Mouse (Mus musculus) hindbrain, embryonic 16.5 days (tissue): ENCODE data around the gene Ccdc152. TPM values are rescaled to one million over a fixed set of nuclear protein-coding genes. Genes with fewer than 3 reads are reported as not detected.
"Not testable (repeated sequence)": the region's sequence is repeated elsewhere in the genome, so short reads cannot be mapped to it uniquely, and the experiment has no call there.

Experiments used
- ATAC-seq: fragments of 200-750 bp; cut with Nextera tagmentation; 2 replicates; pipeline ENCODE4 v1.8.0; 2017; ENCODE audit warnings: moderate TSS enrichment, moderate library complexity
- H3K27ac ChIP-seq: fragments of 300-500 bp; sonication (generic); 2 replicates; pipeline ENCODE4 v1.5.1; 2014; ENCODE audit warnings: low read depth, mild to moderate bottlenecking, control low read depth, low read length, moderate library complexity
- H3K27me3 ChIP-seq: fragments of 300-500 bp; sonication (generic); replicated peaks from 2 replicates; pipeline ENCODE4 v1.6.1; 2014; ENCODE audit warnings: low read length; ENCODE audit not compliant: control insufficient read depth, insufficient read depth
- H3K36me3 ChIP-seq: fragments of 300-500 bp; sonication (generic); 2 replicates; pipeline ENCODE4 v1.6.1; 2014; ENCODE audit warnings: mild to moderate bottlenecking, low read length, moderate library complexity, mixed read lengths; ENCODE audit not compliant: control insufficient read depth, insufficient read depth
- H3K4me1 ChIP-seq: fragments of 300-500 bp; sonication (generic); 2 replicates; pipeline ENCODE4 v1.6.1; 2014; ENCODE audit warnings: low read depth, low read length; ENCODE audit not compliant: control insufficient read depth, insufficient read depth
- H3K4me2 ChIP-seq: fragments of 300-500 bp; sonication (generic); 2 replicates; pipeline ENCODE4 v1.6.1; 2014; ENCODE audit warnings: mild to moderate bottlenecking, low read length, control low read depth, moderate library complexity
- H3K4me3 ChIP-seq: fragments of 300-500 bp; sonication (generic); 2 replicates; pipeline ENCODE4 v1.5.1; 2014; ENCODE audit warnings: mild to moderate bottlenecking, low read length, control low read depth, moderate library complexity
- H3K9ac ChIP-seq: fragments of 300-500 bp; sonication (generic); 2 replicates; pipeline ENCODE4 v1.6.1; 2014; ENCODE audit warnings: low read depth, mild to moderate bottlenecking, control low read depth, low read length, moderate library complexity
- H3K9me3 ChIP-seq: fragments of 300-500 bp; sonication (generic); 2 replicates; pipeline ENCODE4 v1.6.1; 2014; ENCODE audit warnings: mild to moderate bottlenecking, low read length, moderate library complexity; ENCODE audit not compliant: control insufficient read depth
- WGBS: fragments of 180-500 bp; shearing (Covaris S2); extraction: QIAGEN DNeasy Blood & Tissue Kit; methylation state at CpG from one replicate; pipeline ENCODE4 v1.1.7; 2014; 5-methylcytosine and 5-hydroxymethylcytosine counted together
- polyA plus RNA-seq: library from polyadenylated mRNA; unstranded; fragments of >200 nt; fragmentation: Nextera tagmentation; extraction: Ambion mirVana; gene quantifications from 2 replicates; pipeline ENCODE4 v1.2.1, GENCODE M21; 2015

Gene Ccdc152
- polyA plus RNA-seq, 1 experiment from 2014 or later = 0.25 TPM

- not testable (repeated sequence) for H3K4me3 ChIP-seq, H3K4me1 ChIP-seq, H3K27ac ChIP-seq, H3K36me3 ChIP-seq, ATAC-seq, H3K27me3 ChIP-seq, H3K9me3 ChIP-seq, H3K9ac ChIP-seq, H3K4me2 ChIP-seq
- 93% methylated on average over 10 of the region's 10 CpGs for WGBS
Observed at GRCm38 (mm10) chr15:3245036-3245435, 58.3 kb downstream of the Ccdc152 start.

GRCm38 (mm10) chr15:3237963-3238362 lies 65.4 kb downstream of the Ccdc152 start:
- no peaks in the 10 kb centered on the region for H3K9me3 ChIP-seq
- ATAC-seq = peak; percentile 70
- peak overlapping the region; percentile 23; the same call in 1 of the 2 replicates for H3K27ac ChIP-seq
- WGBS = 59% methylated on average over 1 of the region's 1 CpGs
- no peaks in the 10 kb centered on the region for H3K4me1 ChIP-seq
- no peaks in the 10 kb centered on the region for H3K27me3 ChIP-seq
- H3K9ac ChIP-seq = no peak overlapping the region
- H3K36me3 ChIP-seq = no peaks in the 10 kb centered on the region
- no peak overlapping the region for H3K4me2 ChIP-seq
- no peak overlapping the region for H3K4me3 ChIP-seq

GRCm38 (mm10) chr15:3236338-3236737 lies 67.0 kb downstream of the Ccdc152 start:
- ATAC-seq = no peak
- Histone ChIP-seq H3K9me3 (no peaks in the 10 kb centered on the region), H3K36me3 (no peaks in the 10 kb centered on the region), H3K27me3 (no peaks in the 10 kb centered on the region), H3K4me3 (no peak overlapping the region), H3K4me2 (no peak overlapping the region), H3K4me1 (no peaks in the 10 kb centered on the region), H3K27ac (no peak overlapping the region), H3K9ac (no peak overlapping the region)
- 87% methylated on average over 2 of the region's 2 CpGs for WGBS

- Histone ChIP-seq H3K27me3 (no peaks in the 10 kb centered on the region), H3K9me3 (no peaks in the 10 kb centered on the region), H3K4me1 (no peaks in the 10 kb centered on the region), H3K27ac (no peak overlapping the region), H3K4me3 (no peak overlapping the region), H3K36me3 (no peaks in the 10 kb centered on the region), H3K9ac (no peak overlapping the region), H3K4me2 (no peak overlapping the region)
- 97% methylated on average over 3 of the region's 3 CpGs for WGBS
- ATAC-seq = no peak
Observed at GRCm38 (mm10) chr15:3233837-3234551, 69.3 kb downstream of the Ccdc152 start.

- no peak overlapping the region for H3K4me2 ChIP-seq
- H3K9me3 ChIP-seq = no peaks in the 10 kb centered on the region
- no peak overlapping the region for H3K4me3 ChIP-seq
- no peaks in the 10 kb centered on the region for H3K36me3 ChIP-seq
- H3K9ac ChIP-seq = no peak overlapping the region
- 17% methylated on average over 9 of the region's 9 CpGs for WGBS
- H3K27ac ChIP-seq = no peak overlapping the region
- no peaks in the 10 kb centered on the region for H3K27me3 ChIP-seq
- H3K4me1 ChIP-seq = no peaks in the 10 kb centered on the region
- peak; percentile 90 for ATAC-seq
Observed at GRCm38 (mm10) chr15:3232168-3232835, 71.0 kb downstream of the Ccdc152 start.

GRCm38 (mm10) chr15:3231004-3231403 lies 72.3 kb downstream of the Ccdc152 start:
- ATAC-seq = no peak
- no peak overlapping the region for H3K9ac ChIP-seq
- no peaks in the 10 kb centered on the region for H3K36me3 ChIP-seq
- no peaks in the 10 kb centered on the region for H3K9me3 ChIP-seq
- H3K27ac ChIP-seq = no peak overlapping the region
- H3K27me3 ChIP-seq = no peaks in the 10 kb centered on the region
- H3K4me3 ChIP-seq = no peak overlapping the region
- no peak overlapping the region for H3K4me2 ChIP-seq
- 88% methylated on average over 4 of the region's 4 CpGs for WGBS
- H3K4me1 ChIP-seq = no peaks in the 10 kb centered on the region

Other genes starting within 250 kb of the Ccdc152 start
- 148 and 166 TPM in 2 replicates for gene Selenop, start 35.0 kb downstream of the Ccdc152 start, polyA plus RNA-seq